In genomic region chr12:111164310-111164751, GRCm38 (mm10) we compare ENCODE assay signal across 9 mouse cellular contexts. TPM values are rescaled to one million over a fixed set of nuclear protein-coding genes. Genes with fewer than 3 reads are reported as not detected.
A peak's percentile ranks its signal among the peaks of the same experiment; 100 is the strongest.
DNase-seq lines count a peak whose midpoint lies in the region; ATAC-seq lines count a peak whose summit lies in the region.
"Had no signal": no experiment of that assay in that cellular context is flagged by ENCODE, and none has a peak within 500 bp of the region (broad histone marks: within the 10 kb centered on the region; RNA-seq: fewer than 3 reads in every experiment).

No protein-coding gene starts in this region.

- DNase-seq in 3T3-L1 (ENCODE audit: low read depth, low spot score) = peak; percentile 90
- DNase-seq in adrenal gland, postnatal 4 days (ENCODE audit: low spot score in 2 of 2) = peak; percentile 63 to 74
- DNase-seq in embryonic facial prominence, embryonic 14.5 days (ENCODE audit: low spot score) = peak; percentile 97
- peak; percentile 89 for DNase-seq in heart, adult 8-10 months (ENCODE audit: low spot score)
- DNase-seq in kidney, adult 8-10 months = peak; percentile 92 to 94
- peak; percentile 95 for DNase-seq in midbrain, embryonic 14.5 days
- DNase-seq in spleen, adult 12 weeks (ENCODE audit: low spot score) = peak; percentile 58

- no peaks in the 10 kb centered on the region for H3K9me3 ChIP-seq in embryonic facial prominence, embryonic 14.5 days (ENCODE audit: control insufficient read depth, low read length)
- H3K9me3 ChIP-seq in limb, embryonic 12.5 days = no peaks in the 10 kb centered on the region
- no peaks in the 10 kb centered on the region for H3K9me3 ChIP-seq in midbrain, embryonic 14.5 days (ENCODE audit: control insufficient read depth, low read length)

- 5% methylated on average over 13 of the region's 13 CpGs for WGBS in embryonic facial prominence, embryonic 14.5 days
- WGBS in limb, embryonic 12.5 days = 7% methylated on average over 13 of the region's 13 CpGs
- WGBS in midbrain, embryonic 14.5 days = 2% methylated on average over 13 of the region's 13 CpGs

- H3K4me2 ChIP-seq in embryonic facial prominence, embryonic 14.5 days (ENCODE audit: low read depth, low read length) = peak overlapping the region; percentile 64
- H3K4me2 ChIP-seq in limb, embryonic 12.5 days = peak overlapping the region; percentile 61
- peak overlapping the region; percentile 66 for H3K4me2 ChIP-seq in midbrain, embryonic 14.5 days (ENCODE audit: low read length)

- H3K4me3 ChIP-seq in embryonic facial prominence, embryonic 14.5 days (ENCODE audit: low read depth, low read length) = peak overlapping the region; percentile 33
- H3K4me3 ChIP-seq in limb, embryonic 12.5 days (replicated peaks) = peak overlapping the region; percentile 32
- peak overlapping the region; percentile 32 for H3K4me3 ChIP-seq in midbrain, embryonic 14.5 days (replicated peaks; ENCODE audit: low read depth, low read length)

- peak; percentile 90 for ATAC-seq in embryonic facial prominence, embryonic 14.5 days (ENCODE audit: low read depth)
- peak; percentile 85; the same call in 1 of the 2 replicates for ATAC-seq in limb, embryonic 12.5 days (ENCODE audit: insufficient number of reproducible peaks, insufficient read depth, low FRiP score, low TSS enrichment, low read depth)
- ATAC-seq in midbrain, embryonic 14.5 days (ENCODE audit: low FRiP score, low TSS enrichment) = peak; percentile 88

- peak overlapping the region; percentile 59 for H3K9ac ChIP-seq in embryonic facial prominence, embryonic 14.5 days (ENCODE audit: low read depth, low read length)
- peak overlapping the region; percentile 57; the same call in 1 of the 2 replicates for H3K9ac ChIP-seq in limb, embryonic 12.5 days (replicated peaks)
- H3K9ac ChIP-seq in midbrain, embryonic 14.5 days (replicated peaks; ENCODE audit: low read length) = peak overlapping the region; percentile 34; the same call in 1 of the 2 replicates

- no peaks in the 10 kb centered on the region for H3K27me3 ChIP-seq in embryonic facial prominence, embryonic 14.5 days (replicated peaks; ENCODE audit: control insufficient read depth, insufficient read depth, low read length)
- H3K27me3 ChIP-seq in limb, embryonic 12.5 days = no peaks in the 10 kb centered on the region
- no peaks in the 10 kb centered on the region for H3K27me3 ChIP-seq in midbrain, embryonic 14.5 days (ENCODE audit: control insufficient read depth, insufficient read depth, low read length)

- H3K36me3 ChIP-seq in embryonic facial prominence, embryonic 14.5 days (ENCODE audit: control insufficient read depth, insufficient read depth, low read length) = no peaks in the 10 kb centered on the region
- H3K36me3 ChIP-seq in limb, embryonic 12.5 days = no peaks in the 10 kb centered on the region
- H3K36me3 ChIP-seq in midbrain, embryonic 14.5 days (ENCODE audit: control insufficient read depth, insufficient read depth, low read length) = no peaks in the 10 kb centered on the region
- H3K36me3 ChIP-seq: G1E had no signal

- peaks cover 20% of the 10 kb centered on the region for H3K4me1 ChIP-seq in embryonic facial prominence, embryonic 14.5 days (ENCODE audit: control insufficient read depth, insufficient read depth, low read length)
- H3K4me1 ChIP-seq in limb, embryonic 12.5 days (replicated peaks) = peaks cover 29% of the 10 kb centered on the region
- peaks cover 51% of the 10 kb centered on the region for H3K4me1 ChIP-seq in midbrain, embryonic 14.5 days (ENCODE audit: control insufficient read depth, insufficient read depth, low read length)

- peak overlapping the region; percentile 85 for H3K27ac ChIP-seq in embryonic facial prominence, embryonic 14.5 days (replicated peaks; ENCODE audit: low read depth, low read length)
- H3K27ac ChIP-seq in limb, embryonic 12.5 days = peak overlapping the region; percentile 78
- peak overlapping the region; percentile 90 for H3K27ac ChIP-seq in midbrain, embryonic 14.5 days (replicated peaks; ENCODE audit: low read depth, low read length)

RNA-seq across cellular contexts. Expression of gene Traf3, which starts 1.8 kb away (rescaled TPM):
- 10 to 100 TPM; 31.5 to 34.5 TPM for total RNA-seq in adrenal gland, postnatal 4 days (2021)
- 12.5 and 13.4 TPM in 2 replicates for polyA plus RNA-seq in embryonic facial prominence, embryonic 14.5 days (2014; fragmentation: Nextera tagmentation; extraction: Ambion mirVana)
- total RNA-seq in heart, adult 8-10 months (2022) = 10 to 100 TPM; 12.5 to 19.0 (median 15.3) TPM
- polyA plus RNA-seq in limb, embryonic 12.5 days (2016; fragmentation: Nextera tagmentation; extraction: Ambion mirVana) = 13.8 and 14.1 TPM in 2 replicates
- 22.0 and 28.4 TPM in 2 replicates for polyA plus RNA-seq in midbrain, embryonic 14.5 days (2014; fragmentation: Nextera tagmentation; extraction: Ambion mirVana)
- polyA plus RNA-seq: G1E had no signal

RNA-seq across cellular contexts. Expression of gene 4930595D18Rik, which starts 20.0 kb away (rescaled TPM):
- total RNA-seq in adrenal gland, postnatal 4 days (2021) = not detected
- not detected in 2 replicates for polyA plus RNA-seq in embryonic facial prominence, embryonic 14.5 days (2014; fragmentation: Nextera tagmentation; extraction: Ambion mirVana)
- total RNA-seq in heart, adult 8-10 months (2022) = not detected
- not detected in 2 replicates for polyA plus RNA-seq in limb, embryonic 12.5 days (2016; fragmentation: Nextera tagmentation; extraction: Ambion mirVana)
- not detected in 2 replicates for polyA plus RNA-seq in midbrain, embryonic 14.5 days (2014; fragmentation: Nextera tagmentation; extraction: Ambion mirVana)
- polyA plus RNA-seq: G1E had no signal

Comparison
In these comparisons a context has a peak if more than half of its experiments do, and no peak if none do; other contexts are left out.
1. Peak in every context shown above with its lines: DNase-seq, ATAC-seq, H3K4me3 ChIP-seq and H3K27ac ChIP-seq.